Comparison of ENCODE assay signal across 8 mouse cellular contexts in the genomic region with DNA sequence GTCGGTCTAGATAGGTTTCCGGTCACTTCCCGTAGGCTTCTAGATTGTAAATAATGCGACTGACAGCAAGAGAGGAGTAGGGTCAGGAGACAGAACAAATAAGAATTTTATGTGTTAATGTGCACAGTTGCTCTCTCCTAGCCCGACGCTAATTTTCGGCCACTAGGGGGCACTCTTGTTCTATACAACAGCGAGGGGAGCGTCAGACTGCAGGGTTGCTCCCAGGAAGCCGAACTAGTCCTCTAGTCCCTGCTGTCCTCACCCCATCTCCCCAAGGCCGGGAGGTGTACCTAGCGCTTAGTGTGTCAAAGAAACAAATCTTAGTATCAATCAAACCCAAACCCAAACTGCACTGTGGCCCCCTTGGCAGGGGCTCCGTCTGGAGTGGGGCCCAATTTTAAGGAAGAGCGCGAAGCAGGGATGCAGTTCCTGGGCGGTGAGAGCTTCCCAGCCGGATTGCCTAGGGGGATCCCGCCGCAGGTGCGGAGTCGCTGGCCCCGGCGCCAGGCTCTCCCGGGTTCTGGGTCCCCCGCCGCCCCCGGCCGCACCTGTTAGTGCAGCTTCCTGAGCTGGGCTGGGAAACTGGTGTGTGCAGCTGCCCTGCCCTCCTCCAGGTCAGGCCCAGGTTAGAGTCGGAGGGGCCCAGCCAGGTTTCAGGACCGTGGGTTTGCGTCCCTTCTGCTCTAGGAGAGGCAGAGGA. TPM values are rescaled to one million over a fixed set of nuclear protein-coding genes. Genes with fewer than 3 reads are reported as not detected.
DNase-seq lines count a peak whose midpoint lies in the region; ATAC-seq and TF ChIP-seq lines count a peak whose summit lies in the region.

No protein-coding gene starts in this region.

- no peak overlapping the region for H3K27ac ChIP-seq in heart, embryonic 12.5 days (ENCODE audit: poor library complexity, severe bottlenecking)
- no peak overlapping the region for H3K27ac ChIP-seq in kidney, postnatal 0 days
- H3K27ac ChIP-seq in liver, adult 2 months (replicated peaks; ENCODE audit: insufficient read depth, low read depth, low read length), result no peak overlapping the region

- ATAC-seq in heart, embryonic 12.5 days (ENCODE audit: insufficient number of reproducible peaks, low FRiP score), result peak; percentile 75
- ATAC-seq in kidney, postnatal 0 days (replicated peaks; ENCODE audit: low FRiP score, low read depth), result peak; percentile 82

- H3K9ac ChIP-seq in heart, embryonic 12.5 days, result peak overlapping the region; percentile 73
- peak overlapping the region; percentile 48; the same call in 1 of the 2 replicates for H3K9ac ChIP-seq in kidney, postnatal 0 days (ENCODE audit: low read depth, low read length)
- peak overlapping the region; percentile 38; the same call in 1 of the 2 replicates for H3K9ac ChIP-seq in liver, adult 2 months (ENCODE audit: low read depth, low read length)

- no peak overlapping the region for H3ac ChIP-seq in myocyte (ENCODE audit: control insufficient read depth, insufficient read length)

- DNase-seq in CD4-positive, CD25-positive, alpha-beta regulatory T cell, adult 2 months (ENCODE audit: low read depth, low spot score), result peak; percentile 85
- peak; percentile 77 for DNase-seq in brain, embryonic 18.5 days (ENCODE audit: low read depth, low spot score)
- peak; percentile 96 for DNase-seq in kidney, postnatal 0 days (ENCODE audit: low spot score)
- peak; percentile 50 for DNase-seq in liver, adult 2 months (ENCODE audit: extremely low read depth, low read depth, low spot score)
- DNase-seq in spleen, postnatal 4 days (ENCODE audit: low spot score in 2 of 2), result peak; percentile 75 to 92

- H3K27me3 ChIP-seq in erythroblast, embryonic 14.5 days (ENCODE audit: control insufficient read depth), result peaks cover 18% of the 10 kb centered on the region
- peaks cover 20% of the 10 kb centered on the region for H3K27me3 ChIP-seq in heart, embryonic 12.5 days (replicated peaks)
- H3K27me3 ChIP-seq in kidney, postnatal 0 days (ENCODE audit: insufficient read depth, low read length), result no peaks in the 10 kb centered on the region
- peaks cover 3% of the 10 kb centered on the region; the same call in 1 of the 2 replicates for H3K27me3 ChIP-seq in liver, adult 2 months (ENCODE audit: control insufficient read depth, insufficient read depth, low read length)
- H3K27me3 ChIP-seq in myocyte (ENCODE audit: control insufficient read depth, insufficient read depth, insufficient read length), result peaks cover 44% of the 10 kb centered on the region

- peak overlapping the region; percentile 32 for H3K4me3 ChIP-seq in erythroblast, embryonic 14.5 days (replicated peaks)
- peak overlapping the region; percentile 54 for H3K4me3 ChIP-seq in heart, embryonic 12.5 days
- peak overlapping the region; percentile 34 for H3K4me3 ChIP-seq in kidney, postnatal 0 days (replicated peaks; ENCODE audit: low read depth, low read length)
- H3K4me3 ChIP-seq in liver, adult 2 months (ENCODE audit: insufficient read depth, low read depth, low read length), result peak overlapping the region; percentile 27
- H3K4me3 ChIP-seq in myocyte, result no peak overlapping the region

- no peaks in the 10 kb centered on the region for H3K9me3 ChIP-seq in erythroblast, embryonic 14.5 days (ENCODE audit: control insufficient read depth, low read length)
- no peaks in the 10 kb centered on the region for H3K9me3 ChIP-seq in heart, embryonic 12.5 days (replicated peaks)
- H3K9me3 ChIP-seq in kidney, postnatal 0 days (replicated peaks; ENCODE audit: low read length), result no peaks in the 10 kb centered on the region

- no peaks in the 10 kb centered on the region for H3K79me2 ChIP-seq in liver, adult 2 months (ENCODE audit: control insufficient read depth, insufficient read depth, low read length)
- no peaks in the 10 kb centered on the region for H3K79me2 ChIP-seq in myocyte (ENCODE audit: control insufficient read depth, insufficient read depth)

- peak overlapping the region; percentile 97 for H3K4me2 ChIP-seq in heart, embryonic 12.5 days
- peak overlapping the region; percentile 89 for H3K4me2 ChIP-seq in kidney, postnatal 0 days (ENCODE audit: low read length)
- peak overlapping the region; percentile 10 for H3K4me2 ChIP-seq in myocyte (ENCODE audit: low read depth)

- peaks cover 4% of the 10 kb centered on the region; the same call in 1 of the 2 replicates for H3K4me1 ChIP-seq in erythroblast, embryonic 14.5 days (ENCODE audit: control insufficient read depth)
- peaks cover 9% of the 10 kb centered on the region for H3K4me1 ChIP-seq in heart, embryonic 12.5 days (replicated peaks)
- H3K4me1 ChIP-seq in kidney, postnatal 0 days (replicated peaks; ENCODE audit: insufficient read depth, low read length), result peaks cover 8% of the 10 kb centered on the region
- no peaks in the 10 kb centered on the region for H3K4me1 ChIP-seq in liver, adult 2 months (ENCODE audit: control insufficient read depth, insufficient read depth, low read length)

- TF ChIP-seq POLR2A in liver, adult 2 months (IDR thresholded peaks at IDR 0.05; ENCODE audit: extremely low read depth, insufficient read depth, low read length), result no peak
- TF ChIP-seq POLR2A in myocyte (IDR thresholded peaks at IDR 0.05; ENCODE audit: insufficient read length, low read depth), result no peak

- H3K36me3 ChIP-seq in erythroblast, embryonic 14.5 days (ENCODE audit: control insufficient read depth), result no peaks in the 10 kb centered on the region
- H3K36me3 ChIP-seq in heart, embryonic 12.5 days, result no peaks in the 10 kb centered on the region
- H3K36me3 ChIP-seq in kidney, postnatal 0 days (ENCODE audit: insufficient read depth, low read length), result no peaks in the 10 kb centered on the region
- H3K36me3 ChIP-seq in liver, adult 2 months (ENCODE audit: control insufficient read depth, insufficient read depth, low read length), result no peaks in the 10 kb centered on the region
- H3K36me3 ChIP-seq in myocyte (ENCODE audit: control insufficient read depth, insufficient read depth), result no peaks in the 10 kb centered on the region

- peak; percentile 93 for TF ChIP-seq CTCF in kidney, postnatal 0 days (IDR thresholded peaks at IDR 0.05; ENCODE audit: low read depth)
- TF ChIP-seq CTCF in liver, adult 2 months (IDR thresholded peaks at IDR 0.05; ENCODE audit: low read depth, low read length), result peak; percentile 87

- WGBS in heart, embryonic 12.5 days, result 2% methylated on average over 31 of the region's 31 CpGs
- under 1% methylated on average over 31 of the region's 31 CpGs for WGBS in kidney, postnatal 0 days
- WGBS in liver, adult 2 months, result 5% methylated on average over 31 of the region's 31 CpGs

TF ChIP-seq in myocyte, 11 proteins besides CTCF, POLR2A, EP300 and RAD21:
- TF ChIP-seq CEBPB (IDR thresholded peaks at IDR 0.05; ENCODE audit: insufficient read depth, poor library complexity, severe bottlenecking), result no peak
- TF ChIP-seq E2F4 (IDR thresholded peaks at IDR 0.05; ENCODE audit: insufficient read depth), result no peak
- TF ChIP-seq TCF3 (IDR thresholded peaks at IDR 0.05; ENCODE audit: insufficient read length, low read depth), result no peak
- TF ChIP-seq SRF (IDR thresholded peaks at IDR 0.05; ENCODE audit: control insufficient read depth, insufficient read length, low read depth), result no peak
- no peak for TF ChIP-seq MYOG (IDR thresholded peaks at IDR 0.05; ENCODE audit: control insufficient read depth in 1 of 3, insufficient read depth in 1 of 3, insufficient read length in 2 of 3, low read depth in 2 of 3)
- TF ChIP-seq MAX (IDR thresholded peaks at IDR 0.05; ENCODE audit: low read depth), result no peak
- TF ChIP-seq MYOD1 (IDR thresholded peaks at IDR 0.05; ENCODE audit: control insufficient read depth in 1 of 3, insufficient read length in 2 of 3, low read depth in 2 of 3), result no peak
- TF ChIP-seq POLR2AphosphoS2 (IDR thresholded peaks at IDR 0.05; ENCODE audit: insufficient read length, low read depth), result no peak
- no peak for TF ChIP-seq TCF12 (IDR thresholded peaks at IDR 0.05; ENCODE audit: insufficient read depth, poor library complexity, severe bottlenecking)
- no peak for TF ChIP-seq USF1 (IDR thresholded peaks at IDR 0.05; ENCODE audit: low read depth)
- TF ChIP-seq REST (IDR thresholded peaks at IDR 0.05; ENCODE audit: insufficient read depth, insufficient read length), result no peak

RNA-seq across cellular contexts. Expression of a gene that starts 15.3 kb away (rescaled TPM):
- polyA plus RNA-seq in erythroblast, embryonic 14.5 days (2012), result 3.2 and 3.8 TPM in 2 replicates
- polyA plus RNA-seq in heart, embryonic 12.5 days (2016; fragmentation: Nextera tagmentation; extraction: Ambion mirVana), result 9.1 and 10.0 TPM in 2 replicates
- polyA plus RNA-seq in kidney, postnatal 0 days (2015; fragmentation: Nextera tagmentation; extraction: Ambion mirVana), result 12.9 and 13.8 TPM in 2 replicates
- 3.1 and 3.8 TPM in 2 replicates for total RNA-seq in liver, adult 2 months (2014; rRNA removed)
- polyA plus RNA-seq in liver, adult 2 months (2012; rRNA removed), result 9.4 and 14.3 TPM in 2 replicates
- 9.5 TPM for polyA plus RNA-seq in myocyte (2012; fragmentation: generic; extraction: Trizol)

RNA-seq across cellular contexts. Expression of a gene that starts 42.5 kb away (rescaled TPM):
- 0.07 and 0.14 TPM in 2 replicates for polyA plus RNA-seq in erythroblast, embryonic 14.5 days (2012)
- polyA plus RNA-seq in heart, embryonic 12.5 days (2016; fragmentation: Nextera tagmentation; extraction: Ambion mirVana), result 4.3 and 4.4 TPM in 2 replicates
- polyA plus RNA-seq in kidney, postnatal 0 days (2015; fragmentation: Nextera tagmentation; extraction: Ambion mirVana), result 11.0 and 14.2 TPM in 2 replicates
- total RNA-seq in liver, adult 2 months (2014; rRNA removed), result 6.6 and 9.2 TPM in 2 replicates
- polyA plus RNA-seq in liver, adult 2 months (2012; rRNA removed), result 14.8 and 18.3 TPM in 2 replicates
- polyA plus RNA-seq in myocyte (2012; fragmentation: generic; extraction: Trizol), result 0.37 TPM

Comparison
In these comparisons a context has a peak if more than half of its experiments do, and no peak if none do; other contexts are left out.
1. H3K4me2 ChIP-seq: peak in every context shown above with its lines; median percentile 97 in heart, embryonic 12.5 days; 89 in kidney, postnatal 0 days; 10 in myocyte.